Mouse (Mus musculus) G1E (cell line): Measurements from ENCODE around the gene Dcaf6. TPM values are rescaled to one million over a fixed set of nuclear protein-coding genes. Genes with fewer than 3 reads are reported as not detected.

ENCODE experiments used
- ATAC-seq: 2 replicates; pipeline ENCODE4 v1.8.0; 2016; ENCODE audit warnings: mild to moderate bottlenecking; ENCODE audit not compliant: insufficient number of reproducible peaks, poor library complexity, low FRiP score, severe bottlenecking; ENCODE audit errors: extremely low read depth
- DNase-seq: peaks from one replicate; pipeline ENCODE4 v3.0.0; 2012; ENCODE audit warnings: low spot score
- H3K27me3 ChIP-seq: 2 replicates; pipeline ENCODE4 v1.6.1; 2012; ENCODE audit warnings: mild to moderate bottlenecking, low read length, inconsistent platforms; ENCODE audit not compliant: insufficient read depth
- H3K36me3 ChIP-seq: replicated peaks from 2 replicates; pipeline ENCODE3; 2012; ENCODE audit warnings: mild to moderate bottlenecking, inconsistent platforms
- H3K4me1 ChIP-seq: 2 replicates; pipeline ENCODE4 v1.6.1; 2012; ENCODE audit warnings: low read depth, low read length, inconsistent platforms, mixed read lengths; ENCODE audit not compliant: insufficient read depth
- H3K4me3 ChIP-seq: 2 replicates; pipeline ENCODE4 v1.5.1; 2012; ENCODE audit warnings: low read depth, mild to moderate bottlenecking, inconsistent platforms, low read length, moderate library complexity, mixed read lengths
- H3K9me3 ChIP-seq: replicated peaks from 2 replicates; pipeline ENCODE4 v1.6.1; 2012; ENCODE audit warnings: inconsistent platforms
- CTCF ChIP-seq: IDR thresholded peaks from 2 replicates; pipeline ENCODE4 v1.5.1; 2012; ENCODE audit warnings: low read depth, low read length, inconsistent platforms, mixed read lengths
- GATA1 ChIP-seq: IDR thresholded peaks from 2 replicates; pipeline ENCODE4 v1.6.1; 2012; ENCODE audit warnings: borderline replicate concordance, low read length, inconsistent platforms, mixed read lengths
- GATA2 ChIP-seq: IDR thresholded peaks from 2 replicates; pipeline ENCODE4 v1.6.1; 2012; ENCODE audit warnings: low read depth, low read length, inconsistent platforms, borderline replicate concordance
- POLR2AphosphoS5 ChIP-seq: IDR thresholded peaks from 2 replicates; pipeline ENCODE4 v1.6.1; 2012; ENCODE audit warnings: low read depth, low read length, inconsistent platforms; ENCODE audit not compliant: insufficient replicate concordance
- TAL1 ChIP-seq: conservative IDR thresholded peaks from 2 replicates; pipeline ENCODE4 v1.6.1; 2012; ENCODE audit warnings: low read depth, low read length, inconsistent platforms, mixed read lengths
- polyA plus RNA-seq: library from polyadenylated mRNA; stranded (reverse); fragments of >175 nt; gene quantifications from 2 replicates; pipeline ENCODE4 v1.2.3, GENCODE M21; 2012
- total RNA-seq, 2 experiments: library from RNA; stranded (forward) in 1 of 2; stranded (reverse) in 1 of 2; fragments of 200-1000 nt in 1 of 2; fragments of >200 nt in 1 of 2; fragmentation: Nextera tagmentation in 1 of 2; gene quantifications; 2 replicates each; pipeline ENCODE4 v1.2.3; 2014 to 2017

Gene Dcaf6
- total and polyA plus RNA-seq, 3 experiments, result 47.3 to 110 (median 65.7) TPM

DNA sequence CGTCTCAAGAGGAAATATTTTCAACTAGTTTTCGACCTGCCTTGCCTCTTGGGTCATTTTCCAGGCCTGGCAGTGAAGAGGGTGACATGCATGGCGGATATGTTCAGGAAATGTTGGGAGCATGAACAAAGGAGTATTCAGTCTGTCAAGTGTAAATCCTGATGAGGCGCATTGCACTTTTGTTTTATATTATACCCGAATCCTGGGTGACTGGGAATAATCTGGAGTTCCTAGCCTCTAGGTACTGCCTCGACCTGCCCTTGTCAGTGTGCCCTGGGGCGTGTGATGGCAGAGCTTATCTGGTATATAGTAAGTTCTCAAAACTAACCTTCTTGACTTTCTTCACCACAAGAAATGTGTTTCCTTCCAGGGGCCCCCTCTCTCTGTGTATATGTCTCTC lies 176.2 kb downstream of the Dcaf6 start:
- Histone ChIP-seq H3K36me3 (no peaks in the 10 kb centered on the region), H3K4me1 (peaks cover 7% of the 10 kb centered on the region; the same call in 1 of the 2 replicates), H3K9me3 (no peaks in the 10 kb centered on the region), H3K4me3 (no peak overlapping the region), H3K27me3 (peaks cover 29% of the 10 kb centered on the region)
- no peak for TF ChIP-seq POLR2AphosphoS5
- no peak for TF ChIP-seq GATA2
- no peak for TF ChIP-seq GATA1
- no peak for TF ChIP-seq CTCF
- no peak for TF ChIP-seq TAL1
- ATAC-seq, result no peak
- no peak for DNase-seq

DNA sequence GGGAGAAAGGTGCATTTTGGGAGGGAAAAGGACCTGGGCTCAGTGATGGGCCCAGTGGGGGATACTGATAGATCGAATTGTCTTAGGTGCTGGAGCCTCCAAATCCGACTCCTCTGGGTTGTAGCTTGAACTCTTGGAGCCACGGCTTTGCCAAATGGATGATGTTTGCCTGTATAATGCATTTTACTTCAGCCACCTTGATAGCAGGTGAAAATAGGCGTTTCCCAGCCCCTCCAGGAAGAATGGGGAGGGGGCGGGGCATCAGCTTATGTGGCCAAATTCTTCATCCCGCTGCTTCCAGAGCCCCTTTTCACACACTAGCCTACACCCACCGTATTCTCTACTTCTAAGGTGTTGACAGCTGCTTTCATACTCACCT lies 177.3 kb downstream of the Dcaf6 start:
- ATAC-seq, result no peak
- no peak for DNase-seq

DNA sequence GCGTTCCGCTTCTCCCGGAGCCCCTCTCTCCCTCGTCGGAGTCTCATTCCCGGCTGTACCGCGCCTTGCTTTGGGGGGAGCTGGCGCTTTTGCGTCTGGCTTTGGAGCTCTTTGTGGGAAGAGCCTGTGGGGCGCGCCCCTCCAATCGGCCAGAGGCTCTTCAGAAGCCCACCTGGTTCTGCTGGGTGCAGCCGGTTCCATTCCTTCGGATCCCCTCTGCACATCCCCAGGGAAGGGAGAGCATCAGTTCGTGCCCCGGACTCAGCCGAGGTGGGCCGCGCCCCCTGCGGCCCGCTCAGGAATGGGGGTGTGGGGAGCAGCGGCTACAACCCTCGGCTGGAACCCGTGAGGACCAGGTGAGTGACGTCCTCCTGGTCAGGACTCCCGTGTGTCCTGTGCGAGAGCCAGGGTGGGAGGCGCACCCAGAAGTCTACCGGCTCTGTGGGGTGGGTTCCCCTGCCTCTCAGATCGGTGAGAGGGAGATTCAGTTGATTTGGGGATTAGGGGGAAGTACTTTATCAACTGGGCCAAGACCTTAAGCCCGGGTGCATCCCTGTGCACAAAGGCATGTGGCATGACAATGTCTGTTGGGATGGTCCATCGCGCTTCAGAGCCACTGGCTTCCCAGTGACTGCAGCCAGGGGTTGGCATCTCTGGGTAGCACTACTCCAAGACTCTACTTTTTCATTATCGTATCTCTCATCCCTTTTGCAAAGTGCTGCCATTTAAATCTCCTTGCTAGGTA lies 177.9 kb downstream of the Dcaf6 start:
- no peak for TF ChIP-seq CTCF
- TF ChIP-seq POLR2AphosphoS5, result no peak
- no peak for TF ChIP-seq GATA2
- TF ChIP-seq TAL1, result no peak
- TF ChIP-seq GATA1, result no peak
- ATAC-seq (no peak), DNase-seq (no peak)
- Histone ChIP-seq H3K4me3 (peak overlapping the region; percentile 40; the same call in 1 of the 2 replicates), H3K36me3 (no peaks in the 10 kb centered on the region), H3K4me1 (peaks cover 7% of the 10 kb centered on the region; the same call in 1 of the 2 replicates), H3K27me3 (peaks cover 29% of the 10 kb centered on the region), H3K9me3 (no peaks in the 10 kb centered on the region)

More for the DNA sequence above, 177.3 kb downstream of the Dcaf6 start:
- TF ChIP-seq GATA1 (no peak), POLR2AphosphoS5 (no peak), GATA2 (no peak), TAL1 (no peak), CTCF (no peak)
- H3K4me1 ChIP-seq, result peaks cover 7% of the 10 kb centered on the region; the same call in 1 of the 2 replicates
- no peaks in the 10 kb centered on the region for H3K36me3 ChIP-seq
- H3K9me3 ChIP-seq, result no peaks in the 10 kb centered on the region
- no peak overlapping the region for H3K4me3 ChIP-seq
- peaks cover 29% of the 10 kb centered on the region for H3K27me3 ChIP-seq

DNA sequence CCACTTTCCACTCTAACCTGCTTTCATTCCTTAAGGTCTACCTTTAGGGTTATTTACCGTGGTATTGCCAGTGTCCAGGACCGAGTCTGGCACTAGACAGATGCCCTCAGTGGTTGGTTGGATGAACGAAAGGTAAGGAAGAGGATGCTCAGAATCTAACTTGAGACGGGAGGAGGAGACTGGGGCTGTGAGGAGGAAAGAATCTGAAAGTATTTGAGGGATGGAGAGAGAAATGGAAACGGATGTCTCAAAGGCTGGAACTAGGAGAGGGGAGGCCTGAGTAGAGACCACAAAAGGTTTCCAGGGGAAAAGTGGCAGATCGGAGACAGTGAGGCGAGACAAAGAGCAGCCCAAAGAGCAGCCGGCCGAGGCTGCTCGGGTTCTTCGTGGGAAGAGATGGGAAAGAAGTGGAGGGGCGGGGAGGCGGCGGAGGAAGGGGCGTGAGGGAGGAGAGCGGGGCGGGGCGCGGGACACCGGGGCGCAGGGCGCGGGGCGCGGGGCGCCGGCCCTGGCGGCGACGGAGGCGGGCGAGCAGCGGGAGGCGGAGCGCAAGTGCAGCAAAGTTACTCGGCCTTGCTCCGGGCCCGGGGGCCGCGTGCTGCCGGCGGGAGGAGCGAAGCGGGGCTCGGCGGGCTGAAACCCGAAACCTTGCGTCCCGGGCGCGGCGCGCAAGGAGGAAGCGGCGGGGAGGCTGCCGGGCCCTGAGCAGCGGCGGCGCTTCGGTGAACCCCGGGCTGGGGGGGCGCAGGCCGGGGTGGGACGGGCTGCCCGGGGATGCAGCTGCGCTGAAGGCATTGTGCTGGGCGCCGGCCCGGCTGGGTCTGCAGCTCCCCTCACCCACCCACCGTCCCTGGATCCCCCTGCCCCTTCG lies 178.7 kb downstream of the Dcaf6 start:
- H3K4me1 ChIP-seq, result peaks cover 7% of the 10 kb centered on the region; the same call in 1 of the 2 replicates

DNA sequence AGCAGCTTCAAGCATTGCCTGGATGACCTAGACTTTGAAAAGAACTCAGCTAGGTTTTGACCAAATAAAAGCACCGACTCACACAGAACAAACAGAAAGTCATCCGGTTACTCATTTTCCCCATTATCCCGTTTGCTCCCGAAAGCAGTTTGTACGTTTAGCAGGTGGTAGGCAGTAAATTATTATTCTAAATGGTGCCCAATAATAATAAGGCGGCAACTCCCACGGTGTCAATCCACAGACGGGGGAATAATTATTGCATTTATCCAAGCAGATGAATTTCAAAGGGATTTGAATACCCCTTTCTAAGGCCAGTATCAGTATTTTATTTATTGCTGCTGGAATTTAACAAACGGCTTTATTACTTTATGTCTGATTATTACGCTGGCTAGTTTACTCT lies 179.5 kb downstream of the Dcaf6 start:
- Histone ChIP-seq H3K27me3 (peaks cover 29% of the 10 kb centered on the region), H3K4me1 (peaks cover 7% of the 10 kb centered on the region; the same call in 1 of the 2 replicates), H3K4me3 (no peak overlapping the region), H3K9me3 (no peaks in the 10 kb centered on the region), H3K36me3 (no peaks in the 10 kb centered on the region)
- TF ChIP-seq TAL1 (no peak), POLR2AphosphoS5 (no peak), CTCF (no peak), GATA1 (no peak), GATA2 (no peak)
- DNase-seq (no peak), ATAC-seq (no peak)

More for the DNA sequence above, 178.7 kb downstream of the Dcaf6 start:
- Histone ChIP-seq H3K9me3 (no peaks in the 10 kb centered on the region), H3K36me3 (no peaks in the 10 kb centered on the region), H3K4me3 (peak overlapping the region; percentile 40; the same call in 1 of the 2 replicates), H3K27me3 (peaks cover 29% of the 10 kb centered on the region)
- no peak for DNase-seq
- no peak for ATAC-seq
- no peak for TF ChIP-seq POLR2AphosphoS5
- no peak for TF ChIP-seq GATA1
- no peak for TF ChIP-seq CTCF
- TF ChIP-seq GATA2, result no peak
- TF ChIP-seq TAL1, result no peak

Other genes starting within 250 kb of the Dcaf6 start
- gene Tiprl, start 223.5 kb downstream of the Dcaf6 start, total RNA-seq (2014; fragmentation: Nextera tagmentation), result 75.8 and 90.2 TPM in 2 replicates
- 37.5 and 66.8 TPM in 2 replicates for gene Tiprl, start 223.5 kb downstream of the Dcaf6 start, total RNA-seq (2017)
- gene Tiprl, start 223.5 kb downstream of the Dcaf6 start, polyA plus RNA-seq, result 11.0 and 12.4 TPM in 2 replicates
- not detected in 2 replicates for gene Gpr161, start 164.7 kb downstream of the Dcaf6 start, total RNA-seq (2014; fragmentation: Nextera tagmentation)
- gene Gpr161, start 164.7 kb downstream of the Dcaf6 start, total RNA-seq (2017), result 0.06 and 0.11 TPM in 2 replicates
- not detected in 2 replicates for gene Gpr161, start 164.7 kb downstream of the Dcaf6 start, polyA plus RNA-seq
- gene Mpc2, start 162 bp upstream of the Dcaf6 start, total RNA-seq (2014; fragmentation: Nextera tagmentation), result 37.6 and 43.4 TPM in 2 replicates
- gene Mpc2, start 162 bp upstream of the Dcaf6 start, total RNA-seq (2017), result 121 and 126 TPM in 2 replicates
- gene Mpc2, start 162 bp upstream of the Dcaf6 start, polyA plus RNA-seq, result 67.1 and 68.1 TPM in 2 replicates
- gene Adcy10, start 24.7 kb upstream of the Dcaf6 start, total RNA-seq (2014; fragmentation: Nextera tagmentation), result not detected in 2 replicates
- 0.22 and 0.29 TPM in 2 replicates for gene Adcy10, start 24.7 kb upstream of the Dcaf6 start, total RNA-seq (2017)
- not detected in 2 replicates for gene Adcy10, start 24.7 kb upstream of the Dcaf6 start, polyA plus RNA-seq
- 34.7 and 37.2 TPM in 2 replicates for gene Mpzl1, start 174.1 kb upstream of the Dcaf6 start, total RNA-seq (2014; fragmentation: Nextera tagmentation)
- 1.6 and 1.9 TPM in 2 replicates for gene Mpzl1, start 174.1 kb upstream of the Dcaf6 start, total RNA-seq (2017)
- 3.4 and 4.0 TPM in 2 replicates for gene Mpzl1, start 174.1 kb upstream of the Dcaf6 start, polyA plus RNA-seq
- 14.2 and 16.1 TPM in 2 replicates for gene Rcsd1, start 249.3 kb upstream of the Dcaf6 start, total RNA-seq (2014; fragmentation: Nextera tagmentation)
- gene Rcsd1, start 249.3 kb upstream of the Dcaf6 start, total RNA-seq (2017), result 15.8 and 15.9 TPM in 2 replicates
- gene Rcsd1, start 249.3 kb upstream of the Dcaf6 start, polyA plus RNA-seq, result 24.9 and 27.3 TPM in 2 replicates